Mouse (Mus musculus): ENCODE measurements around the gene Ctnnd2.

GRCm38 (mm10) chr15:30171493-30172195, 749 bp upstream of the Ctnnd2 start:
- TF ChIP-seq POLR2AphosphoS5 (IDR thresholded peaks at IDR 0.05; ENCODE audit: insufficient replicate concordance, low read depth, low read length) (no peak), CTCF (IDR thresholded peaks at IDR 0.05; ENCODE audit: low read depth, low read length) (no peak), GATA1 (IDR thresholded peaks at IDR 0.05; ENCODE audit: borderline replicate concordance, low read length) (no peak), TAL1 (conservative IDR thresholded peaks at IDR 0.05; ENCODE audit: low read depth, low read length) (no peak), GATA2 (IDR thresholded peaks at IDR 0.05; ENCODE audit: borderline replicate concordance, low read depth, low read length) (no peak)
